Mouse (Mus musculus): Measurements from ENCODE around the gene Nes. TPM values are rescaled to one million over a fixed set of nuclear protein-coding genes. Genes with fewer than 3 reads are reported as not detected.

Gene Nes
- polyA plus RNA-seq, 1 experiment from 2014 or later = 42.0 TPM

- peaks cover 63% of the 10 kb centered on the region for H3K4me1 ChIP-seq
- WGBS = 40% methylated on average over 12 of the region's 12 CpGs
- peak overlapping the region; percentile 55; the same call in 1 of the 2 replicates for H3K27ac ChIP-seq
- no peaks in the 10 kb centered on the region for H3K36me3 ChIP-seq
- H3K9me3 ChIP-seq = no peaks in the 10 kb centered on the region
- no peak overlapping the region for H3K4me3 ChIP-seq
- no peak for ATAC-seq (ENCODE audit: insufficient number of reproducible peaks, insufficient read depth, low FRiP score, low TSS enrichment)
- H3K9ac ChIP-seq = no peak overlapping the region
- peaks cover 26% of the 10 kb centered on the region for H3K27me3 ChIP-seq
- H3K4me2 ChIP-seq (replicated peaks) = no peak overlapping the region
Measured at GRCm38 (mm10) chr3:87985505-87986320, 14.8 kb downstream of the Nes start.

GRCm38 (mm10) chr3:87986868-87987267 is 16.0 kb downstream of the Nes start:
- H3K27me3 ChIP-seq = peaks cover 38% of the 10 kb centered on the region
- H3K4me1 ChIP-seq = peaks cover 58% of the 10 kb centered on the region
- peak overlapping the region; percentile 27; the same call in 1 of the 2 replicates for H3K9ac ChIP-seq

GRCm38 (mm10) chr3:87987633-87988032 is 16.8 kb downstream of the Nes start:
- Histone ChIP-seq H3K9ac (peak overlapping the region; percentile 36), H3K27ac (0 out of 2 replicates have a peak overlapping the region, but pooled peaks have one; percentile 19), H3K9me3 (no peaks in the 10 kb centered on the region), H3K36me3 (no peaks in the 10 kb centered on the region), H3K4me3 (peak overlapping the region; percentile 37), H3K4me1 (peaks cover 51% of the 10 kb centered on the region), H3K27me3 (peaks cover 45% of the 10 kb centered on the region), H3K4me2 (replicated peaks) (peak overlapping the region; percentile 78)
- 2% methylated on average over 15 of the region's 15 CpGs for WGBS
- ATAC-seq (ENCODE audit: insufficient number of reproducible peaks, insufficient read depth, low FRiP score, low TSS enrichment) = 0 out of 2 replicates have a peak, but pooled peaks have one; percentile 7

More at GRCm38 (mm10) chr3:87986868-87987267, 16.0 kb downstream of the Nes start:
- H3K9me3 ChIP-seq = no peaks in the 10 kb centered on the region
- H3K36me3 ChIP-seq = no peaks in the 10 kb centered on the region
- peak overlapping the region; percentile 78 for H3K4me2 ChIP-seq (replicated peaks)
- under 1% methylated on average over 17 of the region's 17 CpGs for WGBS
- ATAC-seq (ENCODE audit: insufficient number of reproducible peaks, insufficient read depth, low FRiP score, low TSS enrichment) = peak; percentile 70
- H3K4me3 ChIP-seq = peak overlapping the region; percentile 37
- H3K27ac ChIP-seq = no peak overlapping the region

DNA sequence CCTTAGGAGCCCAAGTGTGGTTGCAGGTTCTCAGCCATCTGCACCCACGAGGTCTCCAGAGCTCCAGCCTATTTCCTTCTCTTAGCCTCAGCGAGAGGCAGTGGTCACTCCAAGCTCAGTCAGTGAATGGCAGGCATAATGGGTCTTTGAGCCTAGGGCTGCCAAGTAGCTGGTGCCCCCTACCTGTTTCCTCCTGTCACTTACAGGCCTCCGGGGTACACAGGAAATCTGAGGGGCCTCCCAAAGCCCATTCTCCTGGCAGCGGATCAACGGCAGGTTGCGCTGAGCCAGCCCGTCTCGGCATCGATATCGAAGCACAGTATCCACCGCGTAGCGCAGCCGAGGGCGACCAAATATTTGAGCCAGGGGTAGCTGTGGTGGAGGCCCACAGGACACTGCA is 17.2 kb downstream of the Nes start:
- peaks cover 46% of the 10 kb centered on the region for H3K4me1 ChIP-seq
- ATAC-seq (ENCODE audit: insufficient number of reproducible peaks, insufficient read depth, low FRiP score, low TSS enrichment) = no peak
- no peaks in the 10 kb centered on the region for H3K36me3 ChIP-seq
- H3K27me3 ChIP-seq = peaks cover 50% of the 10 kb centered on the region
- H3K9me3 ChIP-seq = no peaks in the 10 kb centered on the region
- H3K27ac ChIP-seq = 0 out of 2 replicates have a peak overlapping the region, but pooled peaks have one; percentile 6
- peak overlapping the region; percentile 37 for H3K4me3 ChIP-seq
- WGBS = 2% methylated on average over 15 of the region's 15 CpGs
- H3K9ac ChIP-seq = peak overlapping the region; percentile 36
- H3K4me2 ChIP-seq (replicated peaks) = peak overlapping the region; percentile 78

GRCm38 (mm10) chr3:87989935-87990334 is 19.1 kb downstream of the Nes start:
- Histone ChIP-seq H3K27ac (no peak overlapping the region), H3K27me3 (peaks cover 68% of the 10 kb centered on the region), H3K9me3 (no peaks in the 10 kb centered on the region), H3K9ac (no peak overlapping the region), H3K4me1 (peaks cover 31% of the 10 kb centered on the region), H3K36me3 (no peaks in the 10 kb centered on the region), H3K4me3 (no peak overlapping the region), H3K4me2 (replicated peaks) (no peak overlapping the region)
- no peak for ATAC-seq (ENCODE audit: insufficient number of reproducible peaks, insufficient read depth, low FRiP score, low TSS enrichment)
- WGBS = 37% methylated on average over 10 of the region's 10 CpGs

DNA sequence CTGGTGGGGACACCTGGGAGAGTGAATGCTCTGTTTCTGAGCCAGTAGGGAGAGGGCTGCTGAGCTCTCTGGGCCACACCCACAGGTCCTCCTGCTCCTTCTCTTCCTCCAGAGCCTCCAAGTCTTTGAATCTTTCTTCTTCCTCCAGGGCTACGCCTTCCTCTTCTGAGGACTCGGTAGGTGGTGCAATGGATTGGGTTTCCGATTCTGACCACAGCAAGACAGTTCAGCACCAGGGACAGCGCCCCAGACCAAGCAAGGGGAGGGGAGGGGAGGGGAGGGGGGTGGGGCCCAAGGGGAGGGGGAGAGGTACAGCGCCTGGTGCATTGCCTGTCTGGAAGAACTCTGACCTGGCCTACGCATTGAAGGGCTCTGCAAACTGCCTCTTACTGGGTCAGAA is 22.6 kb downstream of the Nes start:
- no peak overlapping the region for H3K9ac ChIP-seq
- no peaks in the 10 kb centered on the region for H3K9me3 ChIP-seq
- 0% methylated on average over 5 of the region's 6 CpGs for WGBS
- no peaks in the 10 kb centered on the region for H3K36me3 ChIP-seq
- no peak overlapping the region for H3K27ac ChIP-seq
- ATAC-seq (ENCODE audit: insufficient number of reproducible peaks, insufficient read depth, low FRiP score, low TSS enrichment) = no peak
- H3K4me3 ChIP-seq = no peak overlapping the region
- H3K27me3 ChIP-seq = peaks cover 100% of the 10 kb centered on the region
- no peak overlapping the region for H3K4me2 ChIP-seq (replicated peaks)
- peaks cover 14% of the 10 kb centered on the region for H3K4me1 ChIP-seq

DNA sequence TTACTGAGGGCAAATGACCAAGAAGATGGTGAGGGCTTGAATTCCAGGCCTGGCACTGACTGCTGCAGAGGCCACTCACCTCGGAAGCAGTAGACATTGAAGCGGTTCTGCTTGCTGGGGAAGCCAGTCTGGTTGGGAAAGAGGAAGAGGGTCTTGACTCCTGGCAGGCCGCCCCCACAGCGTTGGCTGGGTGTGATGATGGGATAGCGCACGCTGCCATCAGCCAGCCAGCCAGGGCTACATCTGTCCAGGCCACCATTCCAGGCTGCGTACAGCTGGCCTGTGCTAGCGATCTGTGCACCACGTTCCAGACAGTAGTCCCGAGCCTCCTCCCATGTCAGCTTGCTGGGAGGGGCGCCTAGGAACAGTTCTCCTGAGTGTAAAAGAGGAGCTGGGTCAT is 24.5 kb downstream of the Nes start:
- H3K4me3 ChIP-seq = no peak overlapping the region
- no peak overlapping the region for H3K9ac ChIP-seq
- peaks cover 21% of the 10 kb centered on the region for H3K4me1 ChIP-seq
- no peak overlapping the region for H3K27ac ChIP-seq
- H3K9me3 ChIP-seq = no peaks in the 10 kb centered on the region
- ATAC-seq (ENCODE audit: insufficient number of reproducible peaks, insufficient read depth, low FRiP score, low TSS enrichment) = no peak
- no peaks in the 10 kb centered on the region for H3K36me3 ChIP-seq
- H3K27me3 ChIP-seq = peaks cover 100% of the 10 kb centered on the region
- no peak overlapping the region for H3K4me2 ChIP-seq (replicated peaks)
- 22% methylated on average over 11 of the region's 11 CpGs for WGBS

GRCm38 (mm10) chr3:87996401-87996800 is 25.5 kb downstream of the Nes start:
- Histone ChIP-seq H3K36me3 (no peaks in the 10 kb centered on the region), H3K27me3 (peaks cover 100% of the 10 kb centered on the region), H3K4me1 (peaks cover 22% of the 10 kb centered on the region), H3K9me3 (no peaks in the 10 kb centered on the region), H3K9ac (no peak overlapping the region), H3K4me3 (peak overlapping the region; percentile 36), H3K4me2 (replicated peaks) (peak overlapping the region; percentile 57; the same call in 1 of the 2 replicates), H3K27ac (no peak overlapping the region)
- no peak for ATAC-seq (ENCODE audit: insufficient number of reproducible peaks, insufficient read depth, low FRiP score, low TSS enrichment)
- 4% methylated on average over 15 of the region's 15 CpGs for WGBS

GRCm38 (mm10) chr3:87996971-87997614 is 26.2 kb downstream of the Nes start:
- ATAC-seq (ENCODE audit: insufficient number of reproducible peaks, insufficient read depth, low FRiP score, low TSS enrichment) = no peak
- H3K27ac ChIP-seq = no peak overlapping the region

DNA sequence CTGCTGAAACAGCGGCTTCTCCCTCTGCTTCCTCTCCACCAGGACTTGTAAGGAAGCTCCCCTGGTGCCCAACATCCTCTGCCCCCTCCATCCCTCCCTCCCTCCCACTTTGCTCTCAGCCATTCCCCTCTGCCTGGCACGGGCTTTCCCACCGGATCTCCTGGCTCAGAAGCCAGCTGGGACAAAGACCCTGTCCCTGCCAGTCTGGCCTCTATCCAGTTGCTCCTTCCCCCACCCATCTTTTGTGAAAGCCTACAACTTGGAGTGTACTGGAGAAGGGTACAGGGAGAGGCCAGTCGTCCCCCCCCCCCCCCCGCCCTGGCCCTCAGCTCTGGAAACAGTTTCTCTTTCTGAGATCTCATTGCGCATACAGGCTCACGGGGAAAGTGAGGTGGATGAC is 27.9 kb downstream of the Nes start:
- 6% methylated on average over 7 of the region's 7 CpGs for WGBS
- Histone ChIP-seq H3K4me3 (no peak overlapping the region), H3K4me1 (peaks cover 25% of the 10 kb centered on the region), H3K36me3 (no peaks in the 10 kb centered on the region), H3K9ac (no peak overlapping the region), H3K27ac (no peak overlapping the region), H3K4me2 (replicated peaks) (no peak overlapping the region), H3K9me3 (no peaks in the 10 kb centered on the region), H3K27me3 (peaks cover 100% of the 10 kb centered on the region)
- ATAC-seq (ENCODE audit: insufficient number of reproducible peaks, insufficient read depth, low FRiP score, low TSS enrichment) = no peak

More at GRCm38 (mm10) chr3:87996971-87997614, 26.2 kb downstream of the Nes start:
- H3K4me2 ChIP-seq (replicated peaks) = peak overlapping the region; percentile 57
- no peaks in the 10 kb centered on the region for H3K9me3 ChIP-seq
- peak overlapping the region; percentile 36 for H3K4me3 ChIP-seq
- H3K4me1 ChIP-seq = peaks cover 22% of the 10 kb centered on the region
- WGBS = 1% methylated on average over 48 of the region's 49 CpGs
- H3K36me3 ChIP-seq = no peaks in the 10 kb centered on the region
- no peak overlapping the region for H3K9ac ChIP-seq
- H3K27me3 ChIP-seq = peaks cover 100% of the 10 kb centered on the region

DNA sequence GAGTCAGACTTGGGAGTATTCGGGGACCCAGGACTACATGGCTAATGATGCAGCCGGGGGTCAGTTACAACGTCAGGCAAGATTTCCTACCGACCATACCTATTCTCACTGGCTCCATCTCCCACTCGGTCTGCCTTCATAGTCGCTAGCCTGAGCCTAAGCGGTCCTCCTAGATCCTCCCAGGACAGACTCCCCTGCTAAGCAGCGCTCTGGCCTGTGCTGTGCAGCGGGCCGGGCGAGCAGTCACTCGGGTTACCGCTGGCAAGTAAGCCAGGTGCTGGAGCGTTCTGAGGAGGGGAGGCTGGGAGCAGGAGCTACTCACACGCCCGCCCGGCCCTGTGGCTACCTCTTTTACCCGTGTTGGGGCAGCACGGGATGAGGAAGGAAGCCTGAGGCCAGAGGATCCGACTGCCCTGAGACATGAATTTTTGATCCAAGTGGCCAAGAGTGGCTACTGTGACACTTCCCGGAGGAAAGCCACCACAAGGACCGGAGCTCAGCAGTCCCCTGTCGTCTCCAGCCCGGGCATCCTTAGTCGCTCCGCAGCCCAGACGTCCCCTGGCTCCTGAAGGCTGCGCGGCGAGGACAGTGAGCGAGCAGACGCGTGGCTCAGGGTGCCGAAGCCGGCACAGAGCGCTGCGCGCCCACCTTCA is 28.5 kb downstream of the Nes start:
- Histone ChIP-seq H3K4me3 (peak overlapping the region; percentile 44), H3K4me1 (peaks cover 25% of the 10 kb centered on the region), H3K4me2 (replicated peaks) (peak overlapping the region; percentile 76), H3K27me3 (peaks cover 96% of the 10 kb centered on the region), H3K36me3 (no peaks in the 10 kb centered on the region), H3K9ac (peak overlapping the region; percentile 45; the same call in 1 of the 2 replicates), H3K27ac (no peak overlapping the region), H3K9me3 (no peaks in the 10 kb centered on the region)
- WGBS = under 1% methylated on average over 38 of the region's 38 CpGs
- no peak for ATAC-seq (ENCODE audit: insufficient number of reproducible peaks, insufficient read depth, low FRiP score, low TSS enrichment)

Measured in embryonic facial prominence, embryonic 12.5 days (tissue).